Mouse (Mus musculus) CH12F3 (cell line): Measurements from ENCODE around the gene Gm13696.
"Not testable (repeated sequence)": the region's sequence is repeated elsewhere in the genome, so short reads cannot be mapped to it uniquely, and the experiment has no call there.

ENCODE experiments used
- in situ Hi-C: fragments of 300-500 bp; cut with MboI; formaldehyde crosslinking; loops from 2 replicates; pipeline ENCODE4 v1.14.3; 2020; ENCODE audit warnings: low sequenced_read_pairs

Gm13696 gene

DNA sequence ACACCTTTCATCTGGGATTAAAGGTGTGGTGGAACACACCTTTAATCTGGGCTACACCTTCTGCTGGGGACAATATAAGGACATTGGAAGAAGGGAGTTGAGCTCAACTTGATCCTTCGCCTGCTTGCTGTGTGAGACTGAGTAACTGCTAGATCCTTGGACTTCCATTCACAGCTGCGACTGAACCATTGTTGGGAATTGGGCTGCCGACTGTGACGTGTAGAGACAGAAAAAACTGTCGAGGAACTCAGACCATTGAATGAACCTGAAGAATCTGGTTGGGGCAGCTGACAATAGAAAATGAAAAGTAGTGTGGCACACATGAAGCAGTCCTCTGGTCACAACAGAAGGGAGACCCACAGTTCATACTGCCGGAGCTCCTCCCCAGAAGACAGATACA lies at the start of gene Gm13696:
Gene Gm13696 (plus strand): TSS at position 301 of the 400 bp plus-strand sequence.
- in situ Hi-C loops: not testable (repeated sequence)

DNA sequence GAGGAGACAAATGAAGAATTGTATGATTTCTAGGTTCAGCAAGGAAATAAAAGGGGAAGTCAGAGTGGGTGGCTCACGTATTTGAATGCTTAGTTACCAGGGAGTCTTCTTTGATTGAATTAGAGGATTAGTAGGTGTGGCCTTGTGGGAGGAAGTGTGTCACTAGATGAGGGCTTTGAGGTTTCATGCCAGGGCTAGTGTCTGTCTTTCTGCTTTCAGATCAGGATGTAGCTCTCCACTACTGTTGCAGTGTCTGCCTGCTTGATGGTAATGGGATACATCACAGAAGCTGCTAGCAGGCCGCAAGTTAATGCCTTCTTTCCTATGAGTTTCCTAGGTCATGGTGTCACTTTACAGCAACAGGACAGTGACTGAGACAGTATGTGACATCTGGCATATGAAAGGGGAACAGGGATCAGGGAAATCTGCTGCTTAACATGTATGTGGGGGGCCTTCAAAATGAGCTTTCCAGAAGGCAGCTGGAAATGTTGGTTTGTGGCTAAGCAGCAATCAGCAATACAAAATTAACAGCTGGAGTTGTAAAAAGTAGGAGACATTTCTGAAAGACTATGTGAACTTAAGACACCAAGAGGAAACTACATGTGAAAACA lies 43.3 kb upstream of the Gm13696 start:
- in situ Hi-C loops: no loop called here

DNA sequence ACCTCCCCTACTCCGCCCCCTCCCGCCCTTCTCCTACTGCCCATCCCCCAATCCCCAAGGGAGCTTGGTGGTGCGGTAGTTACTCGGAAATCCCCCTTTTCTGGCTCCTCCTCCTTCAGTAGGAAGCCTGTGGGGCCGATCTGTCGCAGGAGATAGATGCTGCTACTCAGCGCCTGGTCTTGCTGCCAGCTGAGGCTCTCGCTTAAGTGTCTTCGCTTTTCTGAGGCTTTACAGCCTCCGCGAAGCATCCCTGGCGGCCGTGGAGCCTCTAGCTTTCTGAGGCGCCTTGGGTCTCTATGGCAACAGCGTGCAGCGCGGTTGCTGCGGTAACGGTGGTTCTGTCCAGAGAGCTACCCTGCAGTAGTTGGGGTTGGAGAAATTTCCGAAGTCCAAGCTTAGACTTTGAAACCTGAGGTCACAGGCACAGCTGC lies 32.0 kb upstream of the Gm13696 start, which contains the start of gene Zswim2:
Gene Zswim2 (minus strand): TSS at position 298 of the 431 bp plus-strand sequence.
- in situ Hi-C loops: no loop called here

DNA sequence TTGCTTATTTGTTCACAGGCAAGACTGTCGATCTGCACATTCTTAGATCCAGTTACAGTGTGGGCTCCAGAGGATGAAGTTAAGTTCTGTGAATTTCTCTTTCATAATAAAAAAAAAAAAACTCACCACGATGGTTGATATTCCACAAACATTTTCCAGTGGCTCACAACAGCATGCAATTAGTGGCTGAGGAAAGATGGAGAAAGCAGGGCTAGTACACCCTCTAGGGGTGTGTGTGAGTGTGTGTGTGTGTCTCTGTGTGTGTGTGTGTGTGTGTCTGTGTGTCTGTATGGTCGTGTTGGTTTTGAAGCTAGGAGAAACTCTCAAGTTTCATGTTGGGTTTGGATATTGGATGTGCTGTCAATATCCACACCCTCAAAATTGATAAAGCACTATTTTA lies 31.5 kb upstream of the Gm13696 start:
- in situ Hi-C loops: no loop called here

DNA sequence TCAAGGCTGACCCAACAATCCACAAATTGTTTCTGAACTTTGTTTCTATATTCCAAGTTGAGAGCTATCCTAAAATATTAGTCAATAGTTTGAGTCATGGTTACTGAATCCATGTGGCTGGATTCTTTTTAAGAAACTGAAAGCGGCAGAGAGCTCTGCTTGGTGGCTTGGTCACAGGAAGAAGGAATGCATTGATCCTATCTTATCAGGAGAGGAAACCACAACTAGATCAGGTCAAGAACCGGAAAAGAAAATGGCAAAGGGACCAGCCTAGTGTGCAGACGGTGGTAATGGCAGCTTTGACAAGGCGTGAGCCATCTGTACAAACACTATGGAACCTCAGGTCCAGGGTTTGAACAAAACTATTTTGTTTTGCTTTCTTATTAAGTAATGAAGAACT lies 31.1 kb upstream of the Gm13696 start:
- in situ Hi-C loops: no loop called here

DNA sequence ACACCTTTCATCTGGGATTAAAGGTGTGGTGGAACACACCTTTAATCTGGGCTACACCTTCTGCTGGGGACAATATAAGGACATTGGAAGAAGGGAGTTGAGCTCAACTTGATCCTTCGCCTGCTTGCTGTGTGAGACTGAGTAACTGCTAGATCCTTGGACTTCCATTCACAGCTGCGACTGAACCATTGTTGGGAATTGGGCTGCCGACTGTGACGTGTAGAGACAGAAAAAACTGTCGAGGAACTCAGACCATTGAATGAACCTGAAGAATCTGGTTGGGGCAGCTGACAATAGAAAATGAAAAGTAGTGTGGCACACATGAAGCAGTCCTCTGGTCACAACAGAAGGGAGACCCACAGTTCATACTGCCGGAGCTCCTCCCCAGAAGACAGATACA lies 17.5 kb upstream of the Gm13696 start, which contains the start of gene Gm13698:
Gene Gm13698 (plus strand): TSS at position 301 of the 400 bp plus-strand sequence.
- in situ Hi-C loops: not testable (repeated sequence)

DNA sequence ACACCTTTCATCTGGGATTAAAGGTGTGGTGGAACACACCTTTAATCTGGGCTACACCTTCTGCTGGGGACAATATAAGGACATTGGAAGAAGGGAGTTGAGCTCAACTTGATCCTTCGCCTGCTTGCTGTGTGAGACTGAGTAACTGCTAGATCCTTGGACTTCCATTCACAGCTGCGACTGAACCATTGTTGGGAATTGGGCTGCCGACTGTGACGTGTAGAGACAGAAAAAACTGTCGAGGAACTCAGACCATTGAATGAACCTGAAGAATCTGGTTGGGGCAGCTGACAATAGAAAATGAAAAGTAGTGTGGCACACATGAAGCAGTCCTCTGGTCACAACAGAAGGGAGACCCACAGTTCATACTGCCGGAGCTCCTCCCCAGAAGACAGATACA lies 11.7 kb upstream of the Gm13696 start, which contains the start of gene Gm13693:
Gene Gm13693 (plus strand): TSS at position 301 of the 400 bp plus-strand sequence.
- in situ Hi-C loops: not testable (repeated sequence)

DNA sequence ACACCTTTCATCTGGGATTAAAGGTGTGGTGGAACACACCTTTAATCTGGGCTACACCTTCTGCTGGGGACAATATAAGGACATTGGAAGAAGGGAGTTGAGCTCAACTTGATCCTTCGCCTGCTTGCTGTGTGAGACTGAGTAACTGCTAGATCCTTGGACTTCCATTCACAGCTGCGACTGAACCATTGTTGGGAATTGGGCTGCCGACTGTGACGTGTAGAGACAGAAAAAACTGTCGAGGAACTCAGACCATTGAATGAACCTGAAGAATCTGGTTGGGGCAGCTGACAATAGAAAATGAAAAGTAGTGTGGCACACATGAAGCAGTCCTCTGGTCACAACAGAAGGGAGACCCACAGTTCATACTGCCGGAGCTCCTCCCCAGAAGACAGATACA lies 5.9 kb upstream of the Gm13696 start, which contains the start of gene Gm13695:
Gene Gm13695 (plus strand): TSS at position 301 of the 400 bp plus-strand sequence.
- in situ Hi-C loops: not testable (repeated sequence)

DNA sequence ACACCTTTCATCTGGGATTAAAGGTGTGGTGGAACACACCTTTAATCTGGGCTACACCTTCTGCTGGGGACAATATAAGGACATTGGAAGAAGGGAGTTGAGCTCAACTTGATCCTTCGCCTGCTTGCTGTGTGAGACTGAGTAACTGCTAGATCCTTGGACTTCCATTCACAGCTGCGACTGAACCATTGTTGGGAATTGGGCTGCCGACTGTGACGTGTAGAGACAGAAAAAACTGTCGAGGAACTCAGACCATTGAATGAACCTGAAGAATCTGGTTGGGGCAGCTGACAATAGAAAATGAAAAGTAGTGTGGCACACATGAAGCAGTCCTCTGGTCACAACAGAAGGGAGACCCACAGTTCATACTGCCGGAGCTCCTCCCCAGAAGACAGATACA lies 5.7 kb downstream of the Gm13696 start, which contains the start of gene Gm13694:
Gene Gm13694 (plus strand): TSS at position 301 of the 400 bp plus-strand sequence.
- in situ Hi-C loops: not testable (repeated sequence)

DNA sequence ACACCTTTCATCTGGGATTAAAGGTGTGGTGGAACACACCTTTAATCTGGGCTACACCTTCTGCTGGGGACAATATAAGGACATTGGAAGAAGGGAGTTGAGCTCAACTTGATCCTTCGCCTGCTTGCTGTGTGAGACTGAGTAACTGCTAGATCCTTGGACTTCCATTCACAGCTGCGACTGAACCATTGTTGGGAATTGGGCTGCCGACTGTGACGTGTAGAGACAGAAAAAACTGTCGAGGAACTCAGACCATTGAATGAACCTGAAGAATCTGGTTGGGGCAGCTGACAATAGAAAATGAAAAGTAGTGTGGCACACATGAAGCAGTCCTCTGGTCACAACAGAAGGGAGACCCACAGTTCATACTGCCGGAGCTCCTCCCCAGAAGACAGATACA lies 11.5 kb downstream of the Gm13696 start, which contains the start of gene Gm13697:
Gene Gm13697 (plus strand): TSS at position 301 of the 400 bp plus-strand sequence.
- in situ Hi-C loops: not testable (repeated sequence)

DNA sequence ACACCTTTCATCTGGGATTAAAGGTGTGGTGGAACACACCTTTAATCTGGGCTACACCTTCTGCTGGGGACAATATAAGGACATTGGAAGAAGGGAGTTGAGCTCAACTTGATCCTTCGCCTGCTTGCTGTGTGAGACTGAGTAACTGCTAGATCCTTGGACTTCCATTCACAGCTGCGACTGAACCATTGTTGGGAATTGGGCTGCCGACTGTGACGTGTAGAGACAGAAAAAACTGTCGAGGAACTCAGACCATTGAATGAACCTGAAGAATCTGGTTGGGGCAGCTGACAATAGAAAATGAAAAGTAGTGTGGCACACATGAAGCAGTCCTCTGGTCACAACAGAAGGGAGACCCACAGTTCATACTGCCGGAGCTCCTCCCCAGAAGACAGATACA lies 17.3 kb downstream of the Gm13696 start, which contains the start of gene Gm13691:
Gene Gm13691 (plus strand): TSS at position 301 of the 400 bp plus-strand sequence.
- in situ Hi-C loops: not testable (repeated sequence)

DNA sequence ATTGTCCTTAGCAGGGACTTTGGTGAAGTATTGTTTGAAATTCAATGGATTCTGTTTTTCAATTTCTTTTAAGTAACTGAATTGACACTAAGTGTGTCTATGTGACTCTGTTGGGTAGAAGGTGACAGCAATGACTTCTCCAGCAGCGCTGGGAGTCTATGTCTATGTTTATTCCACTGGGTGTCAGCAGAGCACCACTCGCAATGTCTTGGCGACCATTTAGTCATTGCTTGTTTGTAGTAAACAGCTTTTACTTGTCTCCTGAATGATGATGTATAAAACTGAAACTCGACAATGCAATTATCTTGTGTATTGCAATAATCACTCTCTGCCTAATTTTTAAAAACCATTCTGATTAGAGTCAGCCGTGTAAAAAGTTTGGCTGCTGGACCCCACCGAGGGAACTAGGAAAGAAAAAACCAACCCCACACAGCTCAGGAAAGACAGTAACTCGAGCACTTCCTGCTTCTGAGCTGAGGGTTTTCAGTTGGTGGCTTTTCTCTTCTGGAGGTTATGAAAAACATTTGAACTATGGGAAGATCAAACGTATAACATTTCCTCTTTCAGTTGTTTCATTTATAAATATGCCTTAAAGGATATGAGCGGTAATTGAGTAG lies 20.8 kb downstream of the Gm13696 start:
- in situ Hi-C loops: not testable (repeated sequence)

DNA sequence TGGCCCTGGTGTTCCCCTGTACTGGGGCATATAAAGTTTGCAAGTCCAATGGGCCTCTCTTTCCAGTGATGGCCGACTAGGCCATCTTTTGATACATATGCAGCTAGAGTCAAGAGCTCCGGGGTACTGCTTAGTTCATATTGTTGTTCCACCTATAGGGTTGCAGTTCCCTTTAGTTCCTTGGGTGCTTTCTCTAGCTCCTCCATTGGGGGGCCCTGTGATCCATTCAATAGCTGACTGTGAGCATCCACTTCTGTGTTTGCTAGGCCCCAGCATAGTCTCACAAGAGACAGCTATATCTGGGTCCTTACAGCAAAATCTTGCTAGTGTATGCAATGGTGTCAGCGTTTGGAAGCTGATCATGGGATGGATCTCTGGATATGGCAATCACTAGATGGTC lies 21.6 kb downstream of the Gm13696 start:
- in situ Hi-C loops: not testable (repeated sequence)

DNA sequence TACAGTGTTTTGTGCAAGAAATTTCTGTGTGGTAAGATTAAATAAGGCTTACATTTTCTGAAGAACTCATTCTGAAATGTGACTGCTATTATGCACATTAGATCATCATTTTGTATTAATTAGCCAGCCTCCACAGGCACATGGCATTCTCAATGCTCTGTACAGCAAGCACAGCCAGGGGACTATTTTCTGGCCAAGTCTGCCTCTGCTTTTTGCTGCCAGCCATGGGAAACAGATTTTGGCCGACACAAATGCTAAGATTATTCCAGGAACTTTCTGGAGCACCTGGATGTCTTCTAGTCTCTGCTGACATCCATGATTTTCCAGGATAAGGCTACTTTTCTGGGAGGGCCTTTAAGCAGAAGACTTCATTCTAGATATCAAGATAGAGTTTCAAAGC lies 36.0 kb downstream of the Gm13696 start:
- in situ Hi-C loops: no loop called here

DNA sequence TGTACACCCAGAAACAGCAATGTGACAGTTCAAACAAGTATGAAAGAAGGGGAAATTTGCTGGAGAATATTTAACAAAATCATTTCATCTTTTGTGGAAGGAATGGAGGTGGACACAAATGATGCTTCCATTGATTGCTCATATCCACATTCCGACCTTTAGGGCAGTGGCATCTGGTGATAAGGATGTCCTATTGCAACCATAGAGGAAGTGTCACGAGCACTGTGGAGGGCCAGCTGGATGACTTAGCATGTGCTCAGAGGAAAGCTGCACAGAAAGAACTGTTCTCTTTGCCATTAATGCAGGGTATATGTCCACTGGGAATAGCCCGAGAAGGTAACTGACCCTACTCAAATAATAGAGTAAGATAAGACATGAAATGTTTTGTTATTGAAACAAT lies 36.9 kb downstream of the Gm13696 start:
- in situ Hi-C loops: no loop called here

DNA sequence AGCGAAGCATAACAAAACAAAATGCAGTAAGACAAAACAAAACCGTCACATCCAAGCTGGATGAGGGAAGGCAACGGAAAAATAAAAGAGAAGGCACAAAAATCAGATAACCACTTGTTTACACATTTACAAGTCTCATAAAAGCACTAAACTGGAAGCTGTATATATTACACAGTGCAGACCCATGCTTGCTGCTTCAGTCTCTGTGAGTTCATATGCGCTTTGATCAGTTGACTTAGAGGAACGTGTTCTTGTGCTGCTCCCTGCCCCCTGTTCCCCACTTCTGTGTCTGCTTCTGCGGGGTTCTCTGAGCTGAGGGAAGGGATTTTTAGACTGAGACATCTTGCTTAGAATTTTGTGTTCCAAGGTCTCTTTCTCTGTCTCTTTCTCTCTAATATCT lies 41.6 kb downstream of the Gm13696 start:
- in situ Hi-C loops: no loop called here

DNA sequence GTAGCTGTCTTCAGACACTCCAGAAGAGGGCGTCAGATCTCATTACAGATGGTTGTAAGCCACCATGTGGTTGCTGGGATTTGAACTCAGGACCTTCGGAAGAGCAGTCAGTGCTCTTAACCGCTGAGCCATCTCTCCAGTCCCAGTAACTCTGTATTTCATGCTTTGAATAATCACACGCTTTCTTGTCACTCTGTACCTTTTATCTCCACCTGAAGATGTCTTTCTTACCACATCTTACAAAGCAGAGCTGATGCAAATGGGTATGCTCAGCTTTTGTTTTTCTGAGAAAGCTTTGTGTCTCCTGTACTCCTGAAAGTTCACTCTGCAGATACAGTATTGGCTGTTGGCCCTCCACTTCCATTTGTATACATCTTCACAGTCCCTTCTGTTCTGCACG lies 43.4 kb downstream of the Gm13696 start:
- in situ Hi-C loops: not testable (repeated sequence)

DNA sequence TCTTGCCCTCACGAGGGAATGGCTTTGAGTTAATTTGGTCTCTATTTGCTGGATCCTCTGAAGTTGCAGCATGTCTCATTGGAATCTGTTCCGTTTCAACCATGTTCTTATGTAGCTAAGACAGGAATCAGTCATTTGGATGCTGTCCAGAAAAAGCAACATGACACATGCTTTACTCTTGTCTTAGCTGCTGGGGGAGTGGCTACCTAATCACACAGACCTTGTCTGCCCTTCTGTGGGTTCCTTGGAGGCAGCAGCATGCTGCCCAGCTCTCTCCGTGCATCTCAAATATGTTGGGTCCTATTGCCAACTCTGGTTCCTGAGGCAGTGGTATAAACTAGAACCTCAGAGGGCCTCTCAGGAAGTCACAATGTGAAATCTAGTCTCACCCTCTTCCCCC lies 45.4 kb downstream of the Gm13696 start:
- in situ Hi-C loops: no loop called here

DNA sequence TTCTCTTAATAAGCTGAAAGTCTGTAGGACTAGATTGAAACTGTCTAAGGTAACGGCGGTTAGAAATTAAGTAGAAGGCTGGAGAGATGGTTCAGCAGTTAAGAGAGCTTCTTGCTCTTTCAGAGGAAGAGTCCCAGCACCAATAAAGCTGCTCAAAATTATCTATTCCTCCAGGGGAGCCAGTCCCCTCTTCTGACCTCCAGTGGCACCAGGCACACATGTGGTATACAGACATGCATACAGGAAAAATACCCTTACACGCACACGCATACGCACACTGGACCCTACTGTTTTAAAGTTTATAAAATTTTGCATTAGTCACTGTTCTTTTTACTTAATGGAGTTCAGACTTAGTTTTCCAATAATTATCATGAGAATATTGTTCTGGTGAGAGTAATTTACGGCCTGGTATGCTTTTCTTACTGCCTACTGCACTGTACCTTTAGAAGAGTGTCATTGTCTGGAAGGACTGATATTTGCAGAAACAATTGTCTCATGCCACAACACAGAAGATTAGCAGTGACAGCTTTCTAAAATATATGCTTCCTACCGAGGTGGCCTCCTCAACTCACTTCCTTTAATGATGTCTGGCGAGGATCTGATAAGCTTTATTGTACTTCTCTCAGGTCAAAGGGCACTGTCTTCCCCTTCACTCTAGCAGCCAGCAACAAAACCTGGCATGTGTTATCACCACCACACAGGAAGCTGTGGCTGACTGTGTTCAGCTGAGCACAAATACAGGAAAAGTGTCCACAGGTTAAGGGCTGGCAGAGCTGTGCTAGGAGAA lies 46.8 kb downstream of the Gm13696 start:
- in situ Hi-C loops: no loop called here

DNA sequence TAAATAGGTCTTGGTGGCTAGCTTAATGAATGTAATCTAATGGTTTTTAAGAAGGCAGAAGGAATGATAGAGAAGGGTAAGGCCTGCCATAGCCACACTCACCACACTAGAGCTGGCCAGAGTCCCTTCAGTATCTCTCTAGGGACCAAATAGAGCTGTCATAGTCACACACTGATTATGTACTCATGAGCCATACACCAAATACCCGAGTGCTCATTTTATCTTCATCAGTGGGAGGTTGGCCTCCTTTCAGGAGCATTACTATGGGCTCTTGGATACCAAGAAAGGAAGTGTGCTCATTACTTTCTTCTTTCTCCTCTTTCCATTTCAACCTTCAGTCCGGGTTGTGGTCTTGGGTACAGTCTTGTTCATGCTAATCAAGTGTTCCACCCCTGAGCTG lies 49.0 kb downstream of the Gm13696 start:
- in situ Hi-C loops: no loop called here

DNA sequence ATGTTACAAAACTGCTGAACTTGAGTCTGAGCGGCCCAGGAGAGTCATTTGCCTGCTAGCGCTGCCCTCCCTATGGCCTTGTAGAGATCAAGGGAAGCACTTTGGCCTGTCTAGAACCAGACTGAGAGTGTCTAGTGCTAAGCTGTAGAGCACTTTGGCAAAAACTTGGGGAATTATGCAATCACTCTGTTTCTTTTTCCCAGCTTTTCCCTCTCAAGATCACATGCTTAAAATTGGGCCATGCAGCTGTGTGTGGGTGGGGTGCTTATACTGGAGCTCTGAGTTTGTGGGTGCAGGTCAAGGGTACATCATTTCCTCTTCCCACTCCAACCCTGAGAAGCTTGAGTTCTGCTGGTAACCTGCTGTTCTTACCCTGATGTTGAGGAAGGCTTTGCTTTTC lies 50.0 kb downstream of the Gm13696 start:
- in situ Hi-C loops: no loop called here
